Mouse (Mus musculus) heart, postnatal 0 days (tissue): ENCODE data around the gene Galnt10.

Experiments used
- CTCF ChIP-seq: IDR thresholded peaks from 2 replicates; pipeline ENCODE4 v1.5.1; 2016; ENCODE audit warnings: antibody characterized with exemption, control low read depth, low read depth
- EP300 ChIP-seq: IDR thresholded peaks from 2 replicates; pipeline ENCODE4 v1.6.1; 2016; ENCODE audit warnings: antibody characterized with exemption, low read depth

DNA sequence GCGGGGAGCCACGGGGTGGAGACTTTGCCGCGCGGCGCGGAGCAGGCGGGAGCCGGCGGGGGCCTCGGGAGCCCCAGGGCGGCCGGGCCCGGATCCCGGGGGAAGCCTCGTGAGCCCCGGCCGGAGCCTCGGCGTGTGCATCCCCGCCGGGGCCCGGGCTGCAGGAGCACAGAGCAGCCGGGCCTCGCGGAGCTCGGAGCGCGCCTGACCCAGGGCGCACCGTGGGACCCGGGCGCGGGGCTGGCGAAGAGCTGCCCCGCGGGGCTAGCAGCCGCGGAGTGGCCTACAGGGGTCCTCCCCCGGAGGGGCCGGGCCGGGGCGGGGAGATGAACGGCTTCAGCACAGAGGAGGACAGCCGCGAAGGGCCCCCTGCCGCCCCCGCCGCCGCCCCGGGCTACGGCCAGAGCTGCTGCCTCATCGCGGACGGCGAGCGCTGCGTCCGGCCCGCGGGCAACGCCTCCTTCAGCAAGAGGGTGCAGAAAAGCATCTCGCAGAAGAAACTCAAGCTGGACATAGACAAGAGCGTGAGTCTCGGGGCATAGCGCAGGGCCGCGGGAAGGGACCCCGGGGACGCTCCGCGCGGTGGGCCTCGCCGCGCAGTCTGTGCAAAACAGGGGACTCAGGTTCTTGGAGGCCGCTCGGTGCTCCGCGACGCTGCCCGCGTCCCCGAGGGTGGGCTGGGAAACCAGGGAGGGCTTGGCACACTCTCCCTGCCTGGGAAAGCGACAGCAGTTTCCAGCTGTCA is 156.7 kb downstream of the Galnt10 start:
- TF ChIP-seq CTCF (no peak), EP300 (no peak)
